Mouse (Mus musculus) heart, adult 9 months (tissue): ENCODE measurements around the gene Prrx2.
A peak's percentile ranks its signal among the peaks of the same experiment; 100 is the strongest.

ENCODE experiments used
- DNase-seq, 2 experiments: peaks; one replicate each; pipeline ENCODE4 v3.0.0; 2022; ENCODE audit warnings: low spot score in 2 of 2

Prrx2 gene

GRCm38 (mm10) chr2:30834373-30835022 is at the start of gene Prrx2:
Gene Prrx2, plus strand, starts transcription at chr2:30834972.
- no peak for DNase-seq

- no peak for DNase-seq
Observed at GRCm38 (mm10) chr2:30787466-30787865, 47.3 kb upstream of the Prrx2 start.

- no peak for DNase-seq
Observed at GRCm38 (mm10) chr2:30792061-30792460, 42.7 kb upstream of the Prrx2 start.

- peak; percentile 89 to 96 for DNase-seq
Observed at GRCm38 (mm10) chr2:30794179-30795108, 40.3 kb upstream of the Prrx2 start.

- no peak for DNase-seq
Observed at GRCm38 (mm10) chr2:30795271-30795888, 39.4 kb upstream of the Prrx2 start.

GRCm38 (mm10) chr2:30795889-30796275 is 38.9 kb upstream of the Prrx2 start:
- peak in 1 of 2 experiments; percentile 15 for DNase-seq

- DNase-seq = peak; percentile 72 to 82
Observed at GRCm38 (mm10) chr2:30796382-30796781, 38.4 kb upstream of the Prrx2 start.

- no peak for DNase-seq
Observed at GRCm38 (mm10) chr2:30799456-30799855, 35.3 kb upstream of the Prrx2 start.

- DNase-seq = no peak
Observed at GRCm38 (mm10) chr2:30800671-30801066, 34.1 kb upstream of the Prrx2 start.

GRCm38 (mm10) chr2:30801067-30801852 is 33.5 kb upstream of the Prrx2 start:
- DNase-seq = peak; percentile 28 to 31

- no peak for DNase-seq
Observed at GRCm38 (mm10) chr2:30803604-30804003, 31.2 kb upstream of the Prrx2 start, which contains the start of gene 1700001O22Rik. Gene 1700001O22Rik, minus strand, starts transcription at chr2:30803661.

GRCm38 (mm10) chr2:30805983-30806382 is 28.8 kb upstream of the Prrx2 start:
- DNase-seq = no peak

- no peak for DNase-seq
Observed at GRCm38 (mm10) chr2:30807147-30807647, 27.6 kb upstream of the Prrx2 start.

GRCm38 (mm10) chr2:30807648-30808295 is 27.0 kb upstream of the Prrx2 start, which contains the start of gene Ntmt1:
Gene Ntmt1, plus strand, starts transcription at chr2:30807826.
- peak; percentile 99 for DNase-seq

GRCm38 (mm10) chr2:30808296-30808655 is 26.5 kb upstream of the Prrx2 start:
- DNase-seq = peak in 1 of 2 experiments; percentile 41

- no peak for DNase-seq
Observed at GRCm38 (mm10) chr2:30809503-30809902, 25.3 kb upstream of the Prrx2 start.

- DNase-seq = no peak
Observed at GRCm38 (mm10) chr2:30810573-30810972, 24.2 kb upstream of the Prrx2 start.

GRCm38 (mm10) chr2:30816383-30816782 is 18.4 kb upstream of the Prrx2 start:
- no peak for DNase-seq

GRCm38 (mm10) chr2:30819873-30820272 is 14.9 kb upstream of the Prrx2 start:
- DNase-seq = no peak

- DNase-seq = no peak
Observed at GRCm38 (mm10) chr2:30821073-30821472, 13.7 kb upstream of the Prrx2 start.

- no peak for DNase-seq
Observed at GRCm38 (mm10) chr2:30822460-30822859, 12.3 kb upstream of the Prrx2 start.
